Mouse (Mus musculus) layer of hippocampus, adult 9-11 months (tissue): Measurements from ENCODE around the gene Cntn6.

Experiments used
- DNase-seq: peaks from one replicate; pipeline ENCODE4 v3.0.0; 2022

Cntn6 gene

DNA sequence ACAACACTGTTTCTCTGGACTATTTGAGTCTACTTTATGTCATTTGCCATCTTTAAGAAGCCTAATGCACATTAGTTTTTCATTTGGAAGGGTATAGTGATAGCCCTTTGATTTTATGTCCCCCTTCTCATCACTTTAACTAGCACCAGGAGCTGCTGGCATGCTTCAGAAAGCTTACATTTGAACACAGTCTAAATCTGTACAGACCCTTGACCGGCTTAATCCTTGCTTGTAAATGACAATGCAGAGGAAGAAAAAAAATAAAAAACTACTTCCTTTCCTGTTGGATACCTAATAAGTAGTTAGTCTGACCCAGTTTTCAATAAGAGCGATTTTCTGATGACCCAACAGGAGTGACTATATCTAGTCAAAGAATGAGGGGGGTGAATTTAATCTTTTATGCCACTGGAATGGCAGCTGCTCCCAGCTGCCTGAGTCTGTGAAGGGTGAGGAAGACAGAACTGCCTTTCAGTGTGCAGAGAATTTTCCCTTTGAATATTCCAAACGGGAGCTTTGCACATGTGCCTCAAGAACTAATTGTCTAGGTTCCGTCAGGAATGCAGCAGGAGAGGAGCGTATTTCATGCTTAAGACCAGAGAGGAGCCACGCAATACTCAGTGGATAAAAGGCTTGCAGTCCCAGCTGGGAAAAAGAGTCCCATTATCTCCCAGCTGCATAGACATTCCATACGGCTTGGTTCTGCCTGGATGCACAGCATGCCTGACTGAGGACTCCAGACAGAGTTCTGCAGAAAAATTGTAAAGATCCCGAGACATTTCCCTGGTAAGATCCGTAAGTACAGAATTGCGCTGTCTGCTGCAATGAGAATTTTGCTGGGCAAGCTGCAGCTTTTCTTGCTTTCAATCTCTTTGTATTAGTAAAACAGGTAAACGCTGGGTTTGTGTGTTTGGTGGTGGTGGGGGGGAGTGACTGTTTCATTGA, at the start of gene Cntn6:
Gene Cntn6 (plus strand): TSS at position 301 of the 942 bp plus-strand sequence.
- DNase-seq = peak; percentile 16

DNA sequence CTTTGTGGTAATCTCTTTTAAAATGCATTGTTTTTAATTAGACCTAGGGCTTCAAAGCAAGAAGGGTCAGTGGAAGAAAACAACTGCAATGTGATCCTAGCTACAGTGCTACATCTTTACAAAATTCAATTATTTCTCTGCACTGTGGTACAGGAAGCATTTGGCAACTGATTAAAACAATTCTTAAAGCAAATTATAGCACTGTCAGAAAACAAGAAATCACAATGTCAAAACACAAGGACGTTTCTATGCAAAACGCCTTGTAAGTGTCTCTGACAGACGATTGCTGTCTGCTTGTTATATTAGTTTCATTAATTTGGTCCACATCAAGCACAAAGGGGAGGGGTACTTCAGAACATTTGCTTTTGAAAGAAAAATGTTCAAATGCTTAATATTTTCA, 48.9 kb upstream of the Cntn6 start:
- DNase-seq = no peak

DNA sequence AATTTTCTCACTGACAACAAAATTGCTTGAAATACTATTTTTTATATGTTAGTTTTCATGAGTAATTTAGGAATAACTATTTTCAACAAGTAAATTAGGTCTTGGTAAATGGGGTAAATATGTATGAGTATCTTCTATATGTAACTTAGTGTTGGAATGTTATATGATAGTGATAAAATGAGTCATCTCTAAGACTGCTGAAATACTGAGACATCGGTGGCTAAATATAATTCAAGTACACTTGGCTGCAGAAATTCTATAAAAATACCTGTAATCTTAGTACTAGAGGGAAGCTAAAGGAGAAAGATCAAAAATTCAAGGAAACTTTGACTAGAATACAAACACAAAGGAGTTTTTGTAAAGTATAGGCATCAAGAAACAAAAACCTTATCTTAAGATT, 21.9 kb upstream of the Cntn6 start:
- no peak for DNase-seq

DNA sequence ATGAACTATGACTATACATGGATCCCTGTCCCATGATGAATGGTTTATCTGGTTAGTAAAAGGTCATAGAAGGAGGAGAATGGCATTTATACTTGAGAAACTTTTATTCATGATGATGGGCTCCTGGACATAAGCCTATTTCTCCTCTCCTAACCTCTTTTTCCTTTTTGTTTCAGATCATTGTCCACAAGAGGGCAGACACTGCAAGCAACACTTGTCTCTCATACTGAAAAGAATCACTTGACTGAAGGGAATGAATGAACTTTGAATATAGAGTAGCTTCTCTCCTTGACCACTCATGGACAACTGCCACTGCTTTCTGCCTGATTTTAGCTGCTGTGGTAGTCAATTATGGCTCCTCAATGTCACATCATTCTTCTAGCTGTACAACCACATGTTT, 13.3 kb upstream of the Cntn6 start:
- no peak for DNase-seq

DNA sequence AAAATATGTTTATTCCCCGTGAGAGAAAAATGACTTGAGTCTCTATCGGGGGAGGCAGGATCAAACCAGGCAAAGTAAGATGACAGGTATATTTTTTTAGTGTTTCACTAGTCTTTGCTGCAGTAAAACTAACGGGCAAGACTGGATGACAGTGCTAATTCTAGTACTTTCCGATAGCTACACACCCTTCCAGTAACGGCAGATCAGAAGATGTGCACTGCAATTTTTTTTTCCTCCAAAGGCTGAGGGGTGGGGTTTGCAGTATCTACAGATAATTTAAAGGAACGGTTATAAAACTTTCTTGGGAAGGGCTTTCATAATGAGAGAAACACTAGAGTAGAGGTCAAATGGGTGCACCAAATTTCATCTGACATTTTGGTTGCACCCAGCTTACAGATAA, 869 bp downstream of the Cntn6 start:
- no peak for DNase-seq

DNA sequence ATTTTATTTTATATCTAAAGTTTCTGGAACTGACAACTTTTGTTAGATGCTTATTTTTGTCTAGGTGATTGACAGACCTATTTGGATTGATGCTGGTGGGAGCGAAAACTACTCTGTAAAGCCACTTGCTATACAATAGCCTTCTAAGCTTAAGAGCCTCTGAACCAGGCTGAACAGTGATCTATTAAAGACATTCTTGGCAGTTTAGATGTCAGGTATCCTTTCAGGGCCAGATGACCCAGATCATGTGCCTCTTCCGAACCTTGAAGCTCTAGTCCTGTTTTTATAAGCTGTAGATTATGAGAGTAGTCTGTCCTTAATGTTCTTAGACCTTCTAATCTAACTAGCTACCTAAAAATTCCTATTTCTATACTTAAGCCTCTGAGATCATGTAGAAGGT, 3.2 kb downstream of the Cntn6 start:
- DNase-seq = no peak

DNA sequence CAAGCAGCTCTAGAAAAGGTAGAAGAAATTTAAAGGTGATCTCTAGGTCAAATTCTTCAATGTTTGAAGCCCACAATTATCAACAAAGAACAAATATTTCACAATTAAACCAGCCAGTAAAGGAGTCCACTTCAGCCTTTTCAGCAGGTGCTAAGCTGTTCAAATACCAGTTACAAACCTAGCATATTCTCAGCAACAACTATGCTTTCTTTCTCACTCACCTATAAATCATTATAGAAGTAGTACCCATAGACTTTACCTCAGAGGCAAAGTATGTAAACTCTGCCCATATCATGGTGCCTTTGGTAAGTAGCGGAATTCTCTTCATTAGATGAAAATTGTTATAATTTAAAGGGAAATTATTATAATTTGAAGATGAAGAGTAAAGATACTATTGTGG, 71.4 kb downstream of the Cntn6 start:
- DNase-seq = no peak

DNA sequence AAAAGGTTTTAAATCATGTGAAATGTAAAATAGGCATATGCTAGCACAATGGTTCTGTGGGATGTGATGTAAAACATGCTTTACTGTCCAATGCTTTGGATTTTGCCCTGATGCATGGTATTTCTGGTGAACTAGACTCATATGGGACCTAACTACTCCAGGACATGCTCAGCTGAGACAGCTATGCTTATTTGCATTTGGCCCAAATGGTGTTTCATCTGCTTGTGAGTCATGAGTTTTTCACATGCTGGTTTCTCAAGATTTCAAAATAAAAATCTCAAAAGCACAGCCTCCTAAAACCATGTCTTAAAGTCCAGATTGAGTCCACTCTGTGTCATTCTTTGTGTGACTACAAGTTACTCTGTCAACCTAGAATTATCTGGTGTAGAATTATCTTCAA, 77.0 kb downstream of the Cntn6 start:
- peak; percentile 7 for DNase-seq

DNA sequence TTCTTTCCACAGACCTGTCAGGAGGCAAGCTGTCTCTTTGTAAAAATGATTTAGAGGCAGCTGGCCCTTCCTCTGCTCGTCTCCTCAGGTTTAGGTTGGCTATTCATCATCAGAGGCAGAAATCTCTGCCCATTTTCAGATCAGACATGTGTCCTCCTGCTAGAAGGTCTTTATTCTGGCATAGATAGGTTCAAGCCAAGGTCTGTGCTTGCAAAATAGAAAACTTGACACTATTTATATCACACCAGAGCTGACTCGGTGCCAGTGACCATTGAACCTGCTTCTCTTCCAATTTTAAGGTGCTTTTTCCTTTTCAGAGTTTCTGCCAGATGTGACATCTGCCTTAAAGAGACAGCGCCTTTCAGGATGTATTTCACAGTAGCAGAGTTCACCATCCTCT, 95.4 kb downstream of the Cntn6 start:
- DNase-seq = no peak

DNA sequence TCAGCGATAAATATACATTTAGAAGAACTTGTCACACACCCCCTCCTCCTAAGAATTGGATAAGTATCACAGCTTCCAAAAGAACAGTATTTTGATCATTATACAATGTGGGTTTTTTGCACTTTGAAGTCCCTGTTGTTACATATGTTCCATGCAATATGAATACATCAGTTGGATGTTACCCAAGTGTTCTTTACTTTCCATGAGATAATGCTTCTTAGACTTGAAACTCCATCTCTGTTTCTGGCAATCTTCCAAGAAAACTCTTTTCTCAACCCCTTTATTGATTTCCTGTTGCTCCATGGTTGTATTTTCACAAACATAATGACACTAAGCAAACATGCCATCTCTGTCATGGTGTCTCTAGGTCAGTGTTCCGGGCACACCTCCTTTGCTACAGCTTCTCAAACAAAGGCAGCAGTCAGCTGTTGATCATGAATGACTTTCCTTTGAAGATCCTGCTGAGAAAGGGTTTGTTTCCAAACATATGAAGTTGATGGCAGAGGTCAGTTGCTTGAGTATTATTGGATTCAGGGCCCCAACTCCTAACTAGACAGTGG, 108.3 kb downstream of the Cntn6 start:
- DNase-seq = no peak

DNA sequence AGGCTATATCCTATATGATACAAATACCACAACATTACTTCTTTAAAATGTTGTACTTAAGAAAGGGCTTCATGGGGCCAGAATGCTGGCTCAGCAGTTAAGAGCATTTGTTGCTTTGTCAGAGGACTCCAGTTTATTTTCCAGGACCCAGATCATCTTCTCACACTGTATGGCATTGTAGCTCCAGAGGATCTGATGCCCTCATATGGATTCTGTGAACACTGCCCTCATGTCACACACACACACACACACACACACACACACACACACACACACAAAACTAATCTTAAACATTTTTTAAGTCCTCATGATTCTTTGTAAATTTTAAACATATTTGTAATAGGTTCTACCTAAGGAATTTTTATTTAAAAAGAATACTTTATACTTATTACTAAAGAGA, 110.3 kb downstream of the Cntn6 start:
- DNase-seq = no peak

DNA sequence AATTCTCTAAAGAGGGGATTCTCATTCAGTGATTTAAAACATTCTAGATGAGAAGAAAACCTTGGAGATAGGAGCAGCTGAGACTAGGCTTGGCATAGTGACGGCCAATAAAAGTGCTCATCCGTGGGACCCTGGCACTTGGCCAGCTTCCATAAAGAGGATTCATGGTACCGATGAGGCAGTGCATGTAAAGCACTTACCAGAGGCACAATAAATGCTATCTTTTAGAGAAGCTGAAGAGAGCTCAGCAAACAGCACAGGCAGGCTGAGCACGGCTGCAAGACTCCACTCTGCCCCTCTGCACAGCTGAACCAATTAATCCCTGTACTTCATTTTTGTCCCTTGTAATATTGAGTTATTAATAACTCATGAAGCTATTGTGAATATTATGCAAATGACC, 110.8 kb downstream of the Cntn6 start:
- DNase-seq = no peak

DNA sequence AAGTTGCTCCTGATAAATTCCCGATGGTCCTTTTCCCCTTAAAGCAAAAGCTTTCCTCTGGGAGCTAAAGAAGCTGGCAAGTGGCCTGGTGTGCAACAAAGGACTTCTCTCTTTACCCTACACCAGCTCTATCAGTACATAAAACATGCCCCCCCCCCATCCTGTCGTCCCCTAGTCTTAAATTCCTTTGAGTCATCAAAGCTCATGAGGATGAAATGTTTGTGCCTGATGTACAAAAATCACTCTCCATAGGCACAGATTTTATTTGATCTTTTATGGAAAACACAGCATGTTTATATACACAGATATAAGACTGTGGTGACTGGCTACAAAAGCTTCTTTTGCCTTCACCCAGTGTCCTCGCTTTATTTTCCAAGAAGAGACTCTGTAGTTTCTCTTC, 112.6 kb downstream of the Cntn6 start:
- DNase-seq = no peak

DNA sequence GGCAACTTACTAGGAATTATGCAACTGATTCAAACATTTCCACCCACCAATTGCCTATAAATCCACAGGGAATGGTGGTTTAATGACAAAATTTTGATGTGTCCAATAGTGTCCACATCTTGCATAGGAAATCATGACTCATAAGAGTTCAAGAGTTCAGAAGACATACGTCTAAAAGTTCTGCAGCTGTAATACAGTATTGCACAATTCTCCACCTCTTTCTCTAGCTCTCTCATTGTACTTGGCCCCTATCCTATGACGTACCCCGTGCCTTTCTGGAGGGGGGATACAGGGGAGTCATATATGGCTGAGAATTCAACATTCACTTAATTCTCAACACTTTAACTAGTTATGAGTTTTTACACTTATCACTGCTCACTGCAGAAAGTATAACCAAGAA, 160.9 kb downstream of the Cntn6 start:
- no peak for DNase-seq

DNA sequence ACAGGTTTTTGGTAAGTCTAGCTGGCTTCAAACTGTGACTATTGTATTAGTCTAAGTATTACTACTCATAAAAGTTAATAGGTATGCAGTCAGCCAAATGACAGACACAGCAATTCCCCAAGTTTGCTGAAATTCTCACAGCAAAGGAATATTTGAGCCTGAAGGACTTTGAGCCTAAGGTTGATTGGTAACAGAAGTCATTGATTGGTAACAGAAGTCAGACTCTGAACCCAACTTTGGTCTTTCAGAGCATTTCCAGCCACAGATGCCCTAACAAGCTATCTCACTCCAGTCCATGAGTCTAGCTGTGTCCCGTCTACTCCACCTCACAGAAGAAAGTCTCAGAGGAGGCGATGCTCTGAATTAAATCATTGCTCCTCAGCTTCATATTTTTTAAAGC, 176.1 kb downstream of the Cntn6 start:
- DNase-seq = no peak

DNA sequence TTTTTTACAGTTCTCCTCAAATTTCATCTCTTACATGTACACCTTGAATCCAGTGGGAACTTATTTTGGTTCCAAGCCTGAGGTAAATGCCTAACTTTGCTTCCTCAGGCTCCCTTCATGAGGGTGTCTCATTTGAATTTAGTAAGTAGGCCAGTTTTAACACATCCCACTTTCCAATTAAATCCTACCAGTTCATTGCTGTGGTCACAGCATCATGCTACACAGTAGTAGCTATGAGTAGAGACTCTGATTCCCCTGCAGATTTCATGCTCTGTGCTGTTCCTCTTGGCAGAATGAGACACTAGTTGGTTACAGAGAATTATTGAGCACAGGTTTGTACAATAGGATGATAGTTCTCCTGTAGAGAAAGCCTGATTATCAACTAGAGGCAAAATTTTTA, 181.7 kb downstream of the Cntn6 start:
- no peak for DNase-seq

DNA sequence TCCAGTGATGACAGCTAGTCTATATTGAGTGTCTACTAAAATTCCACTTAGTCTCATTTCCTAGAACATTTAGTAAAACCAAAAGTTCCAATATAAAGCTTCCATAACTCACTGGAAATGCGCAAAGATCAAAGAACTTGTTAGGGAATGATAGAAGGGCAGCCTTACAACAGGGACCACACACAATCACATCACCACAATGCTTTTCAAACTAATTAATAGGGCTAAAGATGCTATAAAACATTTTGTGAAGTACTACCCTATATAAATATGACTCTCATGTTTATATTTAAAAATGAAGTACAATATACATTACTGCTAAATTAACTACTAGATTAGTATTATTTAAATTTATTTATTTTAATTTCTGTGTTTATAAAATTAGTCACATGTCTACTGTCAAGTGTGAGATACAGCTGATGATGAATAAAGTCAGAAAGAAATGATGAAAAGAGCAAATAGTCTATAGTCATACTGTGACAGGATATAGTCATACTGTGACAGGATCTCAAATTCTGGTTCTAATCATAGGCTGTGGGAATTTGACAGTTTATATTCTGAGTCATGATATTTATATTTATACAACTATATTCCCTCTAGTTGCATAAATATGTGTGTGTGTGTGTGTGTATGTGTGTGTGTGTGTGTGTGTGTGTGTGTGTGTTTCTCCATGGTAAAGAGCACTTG, 187.4 kb downstream of the Cntn6 start:
- DNase-seq = no peak

DNA sequence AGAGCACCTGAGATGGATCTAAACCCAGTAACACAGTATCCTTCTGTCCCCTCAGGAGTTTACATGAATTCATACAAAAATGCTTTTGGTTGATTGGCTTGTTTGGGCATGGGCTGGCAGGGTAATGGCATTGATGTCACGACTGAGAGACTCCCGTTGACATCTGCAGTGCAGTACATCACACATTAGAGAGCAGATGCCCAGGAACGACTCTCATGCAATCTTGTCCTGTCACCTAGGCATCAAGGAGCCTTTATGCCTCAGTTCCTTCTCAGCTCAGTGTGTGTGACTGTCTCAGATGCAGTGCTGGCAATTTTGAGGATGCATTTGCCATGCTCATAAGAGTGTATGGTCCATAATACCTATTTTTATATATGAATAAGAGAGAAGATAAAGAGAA, 195.4 kb downstream of the Cntn6 start:
- no peak for DNase-seq

DNA sequence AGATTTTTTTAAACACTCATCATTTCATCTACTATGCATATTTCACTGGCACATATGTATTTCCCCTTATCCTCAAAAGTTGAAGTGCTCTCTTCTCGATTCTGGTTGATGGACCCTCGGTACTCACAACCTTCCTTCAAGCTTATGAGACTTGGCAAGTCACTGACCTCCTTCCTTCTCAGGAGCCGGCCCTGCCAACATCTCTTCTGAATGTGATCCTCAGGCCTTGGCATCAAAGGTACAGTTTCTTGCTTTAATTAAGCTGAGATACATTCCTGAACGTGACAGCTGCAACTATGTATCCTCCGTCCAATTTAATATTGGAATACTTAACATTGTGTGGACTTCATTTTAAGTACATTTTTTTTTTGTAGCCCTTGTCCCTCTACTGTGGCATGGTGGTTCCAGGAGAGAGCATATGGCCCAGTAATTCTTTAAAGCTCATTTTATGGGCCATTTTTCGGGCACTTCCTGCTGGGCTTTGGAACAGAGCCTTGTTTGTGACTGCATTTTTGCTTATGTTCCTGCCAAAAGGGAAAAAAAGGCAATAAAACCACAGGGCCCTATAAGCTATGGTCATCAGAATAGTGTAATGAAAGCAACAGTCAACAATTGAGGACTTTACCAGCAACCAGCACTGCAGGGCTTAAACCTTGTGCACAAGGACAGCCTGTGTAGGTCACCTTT, 196.0 kb downstream of the Cntn6 start:
- DNase-seq = no peak

DNA sequence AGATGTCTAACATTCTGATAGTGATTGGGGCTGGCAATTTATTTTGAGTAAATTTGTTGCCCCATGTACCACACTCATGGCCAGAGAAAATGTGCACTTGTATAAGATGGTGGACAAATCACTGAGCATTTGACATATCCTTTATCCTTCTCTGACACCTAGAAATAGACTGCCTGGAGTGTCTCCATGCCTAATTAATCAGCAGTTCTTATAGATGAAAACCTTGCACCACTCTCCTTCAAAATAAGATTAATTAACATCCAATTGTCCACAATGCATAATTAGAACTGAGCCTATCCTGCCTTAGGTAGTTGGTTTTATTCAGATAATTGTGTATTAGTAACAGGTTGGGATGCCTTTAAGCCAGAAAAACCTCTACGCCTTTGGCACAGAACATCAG, 236.0 kb downstream of the Cntn6 start:
- DNase-seq = no peak

DNA sequence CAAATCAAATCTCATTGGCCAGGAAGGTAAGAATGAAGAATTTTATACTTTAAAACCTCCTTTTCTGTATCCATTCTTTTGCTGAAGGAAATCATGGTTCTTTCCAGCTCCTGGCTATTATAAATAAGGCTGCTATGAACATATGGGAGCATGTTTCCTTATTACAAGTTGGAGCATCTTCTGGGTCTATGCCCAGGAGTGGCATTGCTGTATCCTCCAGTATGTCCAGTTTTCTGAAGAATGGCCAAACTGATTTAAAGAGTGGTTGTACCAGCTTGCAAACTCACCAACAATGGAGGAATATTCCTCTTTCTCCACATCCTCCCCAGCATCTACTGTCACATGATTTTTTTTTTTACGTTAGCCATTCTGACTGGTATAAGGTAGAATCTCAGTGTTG, 241.7 kb downstream of the Cntn6 start:
- no peak for DNase-seq

DNA sequence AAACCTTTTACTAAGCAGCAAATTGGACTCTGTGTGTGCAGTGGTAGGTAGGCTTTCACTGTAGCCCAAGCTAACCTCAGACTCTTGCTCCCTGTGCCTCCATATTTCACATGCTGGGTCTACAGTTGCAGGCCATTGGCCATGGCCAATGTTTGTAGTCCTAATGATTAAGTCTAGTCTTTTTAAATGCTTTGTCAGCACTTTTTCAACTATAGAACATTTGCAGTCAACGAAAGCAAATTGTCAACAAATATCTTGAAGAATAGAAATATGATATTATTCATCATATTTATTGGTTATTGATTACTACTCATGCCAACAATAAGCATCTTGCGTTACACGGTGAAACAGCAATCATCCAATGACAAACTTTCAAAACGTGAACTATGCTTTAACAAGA, 246.4 kb downstream of the Cntn6 start:
- no peak for DNase-seq

DNA sequence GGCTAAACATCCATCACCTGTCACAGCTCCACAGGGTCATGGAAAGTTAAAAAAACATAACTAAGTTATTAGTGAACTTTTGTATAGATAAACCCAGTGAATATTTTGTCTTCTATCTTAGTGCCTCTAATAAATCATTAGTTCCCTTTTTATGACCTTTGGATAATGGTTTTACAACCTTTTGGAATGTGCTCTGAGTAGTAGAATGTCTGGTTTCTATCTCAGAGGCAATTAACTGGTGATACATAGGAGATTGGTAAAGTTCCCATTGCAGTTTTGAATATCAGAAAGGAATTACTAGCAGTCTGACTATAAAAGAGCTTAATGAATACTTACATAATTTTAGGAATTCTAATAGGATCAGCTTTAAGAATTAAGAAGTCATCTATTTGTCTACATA, 265.5 kb downstream of the Cntn6 start:
- no peak for DNase-seq

DNA sequence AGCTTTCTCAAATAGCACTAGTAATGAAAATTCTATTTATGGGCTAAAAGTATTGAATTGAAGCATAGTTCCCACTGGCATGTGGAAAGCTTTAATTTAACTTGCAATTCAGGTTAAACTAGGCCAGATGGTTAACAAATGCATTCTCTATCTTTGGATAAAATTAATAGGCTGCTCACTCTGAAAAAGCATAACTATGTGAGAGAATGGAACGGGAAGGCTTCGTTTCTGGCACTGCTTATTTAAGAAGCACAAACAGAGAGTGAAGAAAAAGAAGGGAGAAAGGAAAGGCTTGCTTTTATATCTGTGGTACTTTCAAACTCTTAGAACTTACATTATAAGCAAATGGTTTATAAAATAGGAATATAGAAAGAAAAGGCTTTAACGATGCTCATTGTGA, 268.6 kb downstream of the Cntn6 start:
- DNase-seq = no peak
